Mouse (Mus musculus): ENCODE results near the gene Pdzd3. TPM values are rescaled to one million over a fixed set of nuclear protein-coding genes. Genes with fewer than 3 reads are reported as not detected.

Gene Pdzd3
- polyA plus RNA-seq, 1 experiment, result not detected

- TF ChIP-seq CTCF (IDR thresholded peaks at IDR 0.05; ENCODE audit: low read depth, low read length) (no peak), POLR2A (IDR thresholded peaks at IDR 0.05; ENCODE audit: borderline replicate concordance, low read depth, low read length) (no peak)
- H3K4me1 ChIP-seq (ENCODE audit: control insufficient read depth, insufficient read depth, low read length), result peaks cover 15% of the 10 kb centered on the region
- H3K4me3 ChIP-seq (ENCODE audit: insufficient read depth, low read length), result no peak overlapping the region
- H3K27ac ChIP-seq (ENCODE audit: insufficient read depth, low read depth, low read length), result no peak overlapping the region
Measured at GRCm38 (mm10) chr9:44253441-44253840, 2.2 kb upstream of the Pdzd3 start.

GRCm38 (mm10) chr9:44250445-44250844 lies 826 bp downstream of the Pdzd3 start:
- Histone ChIP-seq H3K4me1 (ENCODE audit: control insufficient read depth, insufficient read depth, low read length) (peaks cover 5% of the 10 kb centered on the region), H3K27ac (ENCODE audit: insufficient read depth, low read depth, low read length) (no peak overlapping the region), H3K4me3 (ENCODE audit: insufficient read depth, low read length) (no peak overlapping the region)
- TF ChIP-seq POLR2A (IDR thresholded peaks at IDR 0.05; ENCODE audit: borderline replicate concordance, low read depth, low read length) (no peak), CTCF (IDR thresholded peaks at IDR 0.05; ENCODE audit: low read depth, low read length) (no peak)

DNA sequence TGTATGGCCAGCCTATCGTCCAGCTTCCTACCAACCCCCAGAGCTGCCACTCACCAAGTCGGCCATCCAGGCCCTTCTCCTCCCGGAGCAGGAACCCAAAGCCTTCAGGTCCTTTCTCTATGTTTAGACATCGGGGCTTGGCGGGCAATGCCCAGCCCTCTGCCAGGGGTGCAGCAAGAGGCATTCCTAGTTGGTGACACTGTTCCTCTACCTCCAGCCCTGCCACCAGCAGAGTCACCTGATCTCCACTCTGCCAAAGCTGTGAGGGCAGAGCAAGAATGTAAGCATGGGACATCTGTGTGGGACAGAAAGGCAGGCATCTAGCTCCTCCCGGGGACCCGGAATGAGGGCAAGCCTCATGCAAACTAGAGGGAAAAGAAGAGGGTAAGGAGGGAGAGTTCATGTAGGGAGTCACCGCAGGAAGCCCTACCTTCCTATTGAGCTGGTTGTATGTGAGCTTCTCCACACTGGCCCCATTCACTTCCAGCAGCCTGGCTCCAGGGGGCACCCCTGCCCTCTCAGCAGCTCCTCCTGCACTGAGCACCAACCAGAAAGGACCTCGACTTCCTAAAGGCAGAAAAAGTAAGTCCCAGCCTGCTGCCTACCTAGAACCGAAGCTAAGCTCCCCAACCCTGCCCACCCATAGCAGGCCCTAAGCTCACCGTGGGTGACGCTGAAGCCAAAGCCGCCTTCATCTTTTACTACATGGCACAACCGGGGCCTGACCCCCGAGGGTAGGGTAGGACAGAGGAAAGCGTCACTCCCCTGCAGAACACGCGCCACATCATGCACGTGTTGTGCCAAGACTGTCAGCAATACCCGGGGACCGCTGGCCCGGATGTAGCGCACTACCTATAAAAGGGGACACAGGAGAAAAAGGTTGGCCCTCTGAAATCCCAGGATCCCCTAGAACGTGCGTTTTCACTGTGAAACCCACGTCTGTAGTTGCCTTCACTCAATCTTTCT lies 1.8 kb downstream of the Pdzd3 start:
- Histone ChIP-seq H3K4me3 (ENCODE audit: insufficient read depth, low read length) (no peak overlapping the region), H3K4me1 (ENCODE audit: control insufficient read depth, insufficient read depth, low read length) (0 out of 2 replicates have a peak, but pooled peaks cover 2% of the 10 kb centered on the region)
- TF ChIP-seq CTCF (IDR thresholded peaks at IDR 0.05; ENCODE audit: low read depth, low read length) (peak; percentile 10; the same call in 1 of the 2 replicates), POLR2A (IDR thresholded peaks at IDR 0.05; ENCODE audit: borderline replicate concordance, low read depth, low read length) (no peak)

GRCm38 (mm10) chr9:44247907-44248306 lies 3.4 kb downstream of the Pdzd3 start:
- Histone ChIP-seq H3K4me1 (ENCODE audit: control insufficient read depth, insufficient read depth, low read length) (0 out of 2 replicates have a peak, but pooled peaks cover 2% of the 10 kb centered on the region), H3K27ac (ENCODE audit: insufficient read depth, low read depth, low read length) (no peak overlapping the region), H3K4me3 (ENCODE audit: insufficient read depth, low read length) (no peak overlapping the region)
- TF ChIP-seq CTCF (IDR thresholded peaks at IDR 0.05; ENCODE audit: low read depth, low read length) (no peak), POLR2A (IDR thresholded peaks at IDR 0.05; ENCODE audit: borderline replicate concordance, low read depth, low read length) (no peak)

More for the DNA sequence above, 1.8 kb downstream of the Pdzd3 start:
- H3K27ac ChIP-seq (ENCODE audit: insufficient read depth, low read depth, low read length), result no peak overlapping the region

- no peak overlapping the region for H3K27ac ChIP-seq (ENCODE audit: insufficient read depth, low read depth, low read length)
- 0 out of 2 replicates have a peak, but pooled peaks cover 2% of the 10 kb centered on the region for H3K4me1 ChIP-seq (ENCODE audit: control insufficient read depth, insufficient read depth, low read length)
Measured at GRCm38 (mm10) chr9:44243621-44244020, 7.7 kb downstream of the Pdzd3 start.

DNA sequence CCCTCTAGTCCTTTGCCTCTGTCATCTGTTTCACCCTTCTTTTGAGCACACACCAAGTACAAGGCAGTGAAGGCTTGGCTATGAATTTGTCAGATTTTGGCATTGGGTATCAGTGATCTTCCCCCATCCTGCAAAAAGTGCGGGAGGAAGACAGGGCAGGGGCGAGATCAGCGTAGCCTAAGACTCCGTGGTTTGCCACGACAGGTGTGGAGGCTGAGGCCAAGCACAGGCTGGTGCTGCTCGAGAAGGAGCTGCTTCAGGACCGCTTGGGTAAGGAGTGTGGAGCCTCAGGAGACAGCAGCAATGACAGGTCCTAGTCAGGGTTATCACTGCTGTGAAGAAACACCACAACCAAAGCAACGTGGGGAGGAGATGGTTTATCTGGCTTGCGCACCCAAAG lies 9.9 kb downstream of the Pdzd3 start:
- TF ChIP-seq POLR2A (IDR thresholded peaks at IDR 0.05; ENCODE audit: borderline replicate concordance, low read depth, low read length), result no peak
- no peak for TF ChIP-seq CTCF (IDR thresholded peaks at IDR 0.05; ENCODE audit: low read depth, low read length)
- Histone ChIP-seq H3K27ac (ENCODE audit: insufficient read depth, low read depth, low read length) (no peak overlapping the region), H3K4me3 (ENCODE audit: insufficient read depth, low read length) (no peak overlapping the region), H3K4me1 (ENCODE audit: control insufficient read depth, insufficient read depth, low read length) (peaks cover 11% of the 10 kb centered on the region)

More at GRCm38 (mm10) chr9:44243621-44244020, 7.7 kb downstream of the Pdzd3 start:
- no peak overlapping the region for H3K4me3 ChIP-seq (ENCODE audit: insufficient read depth, low read length)
- TF ChIP-seq POLR2A (IDR thresholded peaks at IDR 0.05; ENCODE audit: borderline replicate concordance, low read depth, low read length), result no peak
- no peak for TF ChIP-seq CTCF (IDR thresholded peaks at IDR 0.05; ENCODE audit: low read depth, low read length)

DNA sequence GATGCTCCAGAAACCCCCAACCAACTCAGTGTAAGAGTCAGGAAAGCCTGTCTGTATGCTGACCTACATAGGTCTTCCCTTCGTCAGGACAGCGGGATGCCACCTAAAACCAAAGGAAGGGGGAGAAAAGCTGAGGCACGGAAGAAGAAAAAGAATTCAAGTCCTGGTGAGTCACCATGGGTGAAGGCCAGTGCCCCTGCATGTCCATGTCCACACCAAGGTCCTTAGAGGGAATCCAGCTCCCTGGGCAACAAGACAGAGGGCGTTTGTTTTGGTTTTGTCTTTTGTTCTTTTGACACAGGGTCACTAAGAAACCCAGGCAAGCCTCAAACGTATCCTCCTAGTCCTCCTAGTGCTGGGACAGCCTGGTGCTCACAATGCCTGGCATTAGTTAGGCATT lies 10.4 kb downstream of the Pdzd3 start:
- H3K27ac ChIP-seq (ENCODE audit: insufficient read depth, low read depth, low read length), result no peak overlapping the region
- no peak overlapping the region for H3K4me3 ChIP-seq (ENCODE audit: insufficient read depth, low read length)
- TF ChIP-seq CTCF (IDR thresholded peaks at IDR 0.05; ENCODE audit: low read depth, low read length), result no peak
- TF ChIP-seq POLR2A (IDR thresholded peaks at IDR 0.05; ENCODE audit: borderline replicate concordance, low read depth, low read length), result no peak
- H3K4me1 ChIP-seq (ENCODE audit: control insufficient read depth, insufficient read depth, low read length), result peaks cover 14% of the 10 kb centered on the region

DNA sequence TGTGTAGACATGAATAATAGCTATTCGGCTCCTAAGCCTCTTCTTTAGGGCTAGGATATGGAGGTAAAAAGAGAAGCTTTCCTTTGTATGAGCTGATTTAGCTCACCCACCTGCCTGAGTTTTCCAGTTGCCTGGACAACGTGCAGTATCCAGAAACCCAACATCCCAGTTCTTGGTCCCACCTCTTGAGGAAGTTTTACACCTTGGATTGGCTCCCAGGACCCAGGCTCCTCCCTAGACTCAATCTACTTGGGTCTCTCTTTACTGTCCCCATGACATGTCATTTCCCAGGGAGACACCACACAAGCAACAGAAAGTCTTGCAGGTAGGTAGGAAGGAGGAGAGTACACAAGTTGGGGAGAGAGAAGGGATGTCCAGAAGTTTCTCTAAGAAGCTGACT lies 10.9 kb downstream of the Pdzd3 start, which contains the start of gene Ccdc153:
Gene Ccdc153, plus strand, starts transcription at position 278 of the 400 bp plus-strand sequence.
- Histone ChIP-seq H3K4me3 (ENCODE audit: insufficient read depth, low read length) (no peak within 1 kb of the TSS), H3K4me1 (ENCODE audit: control insufficient read depth, insufficient read depth, low read length) (peaks cover 19% of the 10 kb centered on the region), H3K27ac (ENCODE audit: insufficient read depth, low read depth, low read length) (no peak within 1 kb of the TSS)
- TF ChIP-seq POLR2A (IDR thresholded peaks at IDR 0.05; ENCODE audit: borderline replicate concordance, low read depth, low read length), result no peak
- no peak for TF ChIP-seq CTCF (IDR thresholded peaks at IDR 0.05; ENCODE audit: low read depth, low read length)

DNA sequence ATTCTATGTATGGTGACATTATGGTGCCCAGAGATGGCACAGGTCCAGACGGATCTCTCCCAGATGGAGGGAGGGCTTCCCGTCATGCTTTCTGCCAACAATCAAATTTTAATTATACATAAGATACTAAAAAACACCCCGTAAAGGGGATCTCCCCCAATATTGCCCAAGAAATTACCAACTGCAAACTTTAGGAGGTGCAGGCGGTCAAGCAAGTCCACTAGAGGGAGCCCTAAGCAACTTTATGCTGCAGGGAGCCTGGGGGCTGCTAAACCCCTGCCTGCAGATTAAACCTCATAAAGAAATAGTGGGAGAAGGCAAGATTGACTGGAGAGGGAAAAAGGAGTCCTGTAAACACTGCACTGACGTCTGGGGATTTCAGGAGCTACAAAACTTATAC lies 11.8 kb downstream of the Pdzd3 start:
- TF ChIP-seq CTCF (IDR thresholded peaks at IDR 0.05; ENCODE audit: low read depth, low read length) (peak; percentile 95), POLR2A (IDR thresholded peaks at IDR 0.05; ENCODE audit: borderline replicate concordance, low read depth, low read length) (no peak)
- H3K4me3 ChIP-seq (ENCODE audit: insufficient read depth, low read length), result no peak overlapping the region
- H3K27ac ChIP-seq (ENCODE audit: insufficient read depth, low read depth, low read length), result no peak overlapping the region
- H3K4me1 ChIP-seq (ENCODE audit: control insufficient read depth, insufficient read depth, low read length), result peaks cover 21% of the 10 kb centered on the region

All from bone marrow macrophage, adult 2 months (primary cell).